Mouse (Mus musculus): ENCODE measurements around the gene Rsph3a. TPM values are rescaled to one million over a fixed set of nuclear protein-coding genes. Genes with fewer than 3 reads are reported as not detected.

Rsph3a gene
- 11.9 and 14.1 TPM in 2 replicates for polyA plus RNA-seq (2012; rRNA removed)

GRCm38 (mm10) chr17:7945117-7946052 is at the start of gene Rsph3a:
Gene Rsph3a (plus strand): TSS chr17:7945614.

GRCm38 (mm10) chr17:7925413-7926160 is 19.8 kb upstream of the Rsph3a start, which contains the start of gene Tagap:
Gene Tagap (plus strand): TSS chr17:7926000.

Other genes with a start within 250 kb of the Rsph3a start
- 0.18 and 0.21 TPM in 2 replicates for gene Fndc1, start 118.3 kb upstream of the Rsph3a start, polyA plus RNA-seq (2012; rRNA removed)
- 2.1 and 2.6 TPM in 2 replicates for gene Tagap, start 19.6 kb upstream of the Rsph3a start, polyA plus RNA-seq (2012; rRNA removed)
- 0.08 and 0.14 TPM in 2 replicates for gene Gm49673, start 202.2 kb downstream of the Rsph3a start, polyA plus RNA-seq (2012; rRNA removed)
- gene Rnaset2a, start 202.5 kb downstream of the Rsph3a start, polyA plus RNA-seq (2012; rRNA removed), result 23.4 and 26.2 TPM in 2 replicates
- 4.3 and 4.6 TPM in 2 replicates for gene Fgfr1op, start 219.9 kb downstream of the Rsph3a start, polyA plus RNA-seq (2012; rRNA removed)

All from liver, embryonic 18 days (tissue).